Mouse (Mus musculus) gastrocnemius, adult 18-20 months (tissue): Measurements from ENCODE around the gene Prelp. TPM values are rescaled to one million over a fixed set of nuclear protein-coding genes. Genes with fewer than 3 reads are reported as not detected.

ENCODE experiments used
- DNase-seq: peaks from one replicate; pipeline ENCODE4 v3.0.0; 2021; ENCODE audit warnings: low spot score
- total RNA-seq, 2 experiments: library from RNA; stranded (reverse); gene quantifications; 2 replicates each; pipeline ENCODE4 v1.2.3; 2021

Gene Prelp
- total RNA-seq, 2 experiments from 2014 or later, result 17.6 to 37.2 TPM

- no peak for DNase-seq
These were observed 14.8 kb downstream of the Prelp start for GRCm38 (mm10) chr1:133906420-133906819.

DNA sequence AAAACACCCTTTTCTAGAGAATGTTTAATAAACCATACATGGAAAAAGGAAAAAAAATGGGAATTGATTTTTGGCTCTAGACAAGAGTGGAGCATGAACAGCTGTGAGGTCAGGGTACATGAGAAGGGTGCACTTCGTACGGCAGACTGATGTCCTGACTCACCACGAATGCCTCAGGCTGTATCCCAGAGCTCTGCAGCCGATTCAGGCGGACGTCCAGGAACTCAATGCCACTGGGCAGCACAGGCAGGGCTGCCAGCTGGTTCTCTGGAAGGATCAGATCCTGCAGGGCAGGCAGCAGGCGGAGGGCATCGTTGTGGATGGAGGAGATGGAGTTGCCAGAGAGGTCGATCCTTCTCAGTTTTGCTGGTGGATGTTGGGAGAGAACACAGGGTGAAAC is 20.4 kb downstream of the Prelp start:
- no peak for DNase-seq

GRCm38 (mm10) chr1:133899043-133899542 is 22.1 kb downstream of the Prelp start:
- no peak for DNase-seq

- no peak for DNase-seq
These were observed 23.9 kb downstream of the Prelp start for GRCm38 (mm10) chr1:133897293-133897692.

- peak; percentile 38 for DNase-seq
These were observed 29.7 kb downstream of the Prelp start for GRCm38 (mm10) chr1:133891489-133891888.

GRCm38 (mm10) chr1:133889949-133890598 is 31.1 kb downstream of the Prelp start:
- no peak for DNase-seq

- DNase-seq, result no peak
These were observed 33.5 kb downstream of the Prelp start for GRCm38 (mm10) chr1:133887538-133888250.

GRCm38 (mm10) chr1:133887044-133887443 is 34.2 kb downstream of the Prelp start:
- no peak for DNase-seq

GRCm38 (mm10) chr1:133886431-133886830 is 34.8 kb downstream of the Prelp start:
- DNase-seq, result no peak

GRCm38 (mm10) chr1:133885811-133886210 is 35.4 kb downstream of the Prelp start:
- no peak for DNase-seq

GRCm38 (mm10) chr1:133884746-133885145 is 36.5 kb downstream of the Prelp start:
- no peak for DNase-seq

- no peak for DNase-seq
These were observed 37.1 kb downstream of the Prelp start for GRCm38 (mm10) chr1:133884090-133884489.

GRCm38 (mm10) chr1:133882283-133883217 is 38.7 kb downstream of the Prelp start:
- DNase-seq, result no peak

- no peak for DNase-seq
These were observed 39.4 kb downstream of the Prelp start for GRCm38 (mm10) chr1:133881813-133882212.

DNA sequence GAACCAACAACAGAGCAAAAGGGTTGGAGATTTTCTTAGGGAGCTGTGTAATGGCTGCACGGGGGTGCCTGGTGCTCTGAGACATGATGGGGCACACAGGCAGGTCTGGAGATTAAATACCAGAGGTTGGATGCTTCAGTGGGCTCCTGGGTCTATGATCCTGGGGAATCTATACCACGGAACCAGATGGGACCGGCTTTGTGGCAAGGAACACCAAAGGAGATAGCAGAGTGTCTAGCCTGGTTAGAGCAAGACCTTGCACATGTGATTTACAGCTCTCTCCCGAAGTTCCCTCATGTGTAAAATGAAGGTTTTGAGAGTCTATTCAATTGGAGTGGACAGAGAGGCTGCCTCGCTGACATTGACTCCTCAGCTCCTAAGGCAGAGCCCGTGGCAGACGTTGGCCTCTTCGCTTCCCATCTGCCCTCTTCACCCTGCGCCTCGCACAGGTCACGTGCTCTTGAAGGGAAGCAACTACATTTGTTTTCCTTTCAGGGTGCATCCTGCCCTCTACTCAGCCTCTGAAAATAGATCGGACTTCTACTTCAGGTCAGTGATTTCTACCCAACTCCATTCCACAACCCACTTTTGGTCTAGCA is 42.3 kb downstream of the Prelp start:
- DNase-seq, result no peak

DNA sequence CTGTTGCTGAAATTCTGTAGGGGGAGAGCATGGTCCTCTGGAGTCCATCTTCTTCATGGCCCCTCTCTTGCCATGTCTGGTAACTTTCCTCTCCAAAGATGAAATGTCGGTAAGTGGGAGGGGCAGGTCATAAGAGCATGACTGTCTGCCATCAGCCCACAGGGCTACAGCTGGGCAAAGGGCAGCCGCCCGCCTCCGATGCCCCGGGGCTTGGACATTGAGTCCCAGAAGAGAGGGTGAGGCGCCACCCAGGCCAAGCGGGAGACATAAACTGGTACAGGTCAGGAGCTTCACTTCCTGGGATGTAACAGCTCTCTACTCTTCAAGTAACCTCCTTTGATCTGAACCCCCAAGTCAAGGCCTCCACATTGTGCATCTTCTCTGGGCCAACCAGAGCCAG is 44.3 kb downstream of the Prelp start:
- DNase-seq, result no peak

DNA sequence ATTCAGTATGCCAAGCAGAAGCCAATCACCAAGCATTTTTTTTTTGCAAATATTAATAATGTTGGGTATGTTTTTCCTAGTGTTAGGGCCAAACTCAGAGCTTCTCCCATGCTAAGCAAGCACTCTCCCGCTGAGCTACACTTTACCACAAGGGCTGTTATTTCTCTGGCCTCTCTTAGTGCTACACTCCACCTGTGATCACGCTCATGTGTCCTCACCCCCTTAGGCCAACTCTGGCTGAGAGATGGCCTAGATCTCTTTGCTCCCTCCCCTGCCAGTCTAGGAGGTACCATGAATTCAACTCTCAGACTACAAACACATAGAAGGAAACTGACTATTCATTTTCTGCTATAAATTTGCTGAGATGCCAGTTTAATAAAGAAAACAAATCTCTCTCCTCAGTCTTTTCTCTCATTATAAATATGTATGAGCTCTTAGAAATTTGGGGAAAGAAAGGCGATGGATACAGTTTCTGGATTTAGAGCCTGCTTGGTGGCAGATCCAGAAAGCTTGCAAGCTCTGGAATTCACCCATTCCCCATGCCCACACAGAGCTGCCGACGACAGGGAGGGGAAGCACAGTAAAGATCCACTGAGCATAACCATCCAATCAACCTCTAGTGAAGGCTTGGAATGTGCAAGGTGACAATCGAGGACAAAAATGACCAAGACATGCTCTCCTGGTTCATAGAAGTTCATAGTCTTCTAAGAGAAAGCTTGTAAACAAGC is 48.0 kb downstream of the Prelp start:
- DNase-seq, result no peak

DNA sequence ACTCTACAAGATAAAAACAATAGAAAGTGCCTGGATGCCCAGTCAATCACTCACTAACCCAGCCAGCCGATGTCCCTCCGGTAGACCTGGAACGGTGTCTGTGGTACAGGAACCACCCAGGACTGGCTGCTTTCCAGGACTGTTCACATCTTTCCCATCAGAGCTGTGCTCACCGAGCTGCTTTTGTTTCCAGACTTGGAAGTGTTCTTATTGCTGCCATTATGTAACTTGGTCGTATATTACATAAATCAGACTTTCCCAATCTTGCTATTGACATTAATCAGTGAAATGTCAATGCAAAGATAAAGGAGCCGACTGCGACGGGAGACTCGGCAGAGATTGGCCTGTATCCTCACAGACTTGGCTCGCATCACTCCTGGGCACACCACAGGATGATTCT is 50.0 kb downstream of the Prelp start:
- no peak for DNase-seq

DNA sequence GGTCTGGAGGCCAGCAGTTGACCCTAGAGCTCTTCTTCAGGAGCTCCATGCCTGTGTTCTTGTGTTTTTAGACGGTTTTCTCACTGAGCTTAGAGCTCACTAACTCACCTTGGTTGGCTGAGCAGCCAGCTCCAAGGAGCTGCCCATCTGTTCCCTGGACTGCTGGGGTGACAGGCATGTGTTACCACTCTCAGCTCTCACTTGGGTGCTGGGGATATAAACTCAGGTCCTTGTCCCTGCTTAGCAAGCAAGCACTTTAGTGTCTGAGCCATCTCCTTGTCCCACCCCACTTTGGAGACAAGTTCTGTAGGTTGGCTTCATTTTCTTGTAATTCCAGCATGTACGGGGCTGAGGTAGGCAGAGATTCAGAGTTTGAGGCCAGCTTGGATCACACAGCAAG is 52.0 kb downstream of the Prelp start:
- no peak for DNase-seq

GRCm38 (mm10) chr1:133863257-133863997 is 57.8 kb downstream of the Prelp start:
- no peak for DNase-seq
